Mouse (Mus musculus): Measurements from ENCODE around the gene Spdye4a.

The Spdye4a gene

GRCm38 (mm10) chr5:143226790-143227189 is at the start of gene Spdye4a:
Gene Spdye4a, minus strand, starts transcription at chr5:143226890.
- CTCF ChIA-PET, result no interaction called here

DNA sequence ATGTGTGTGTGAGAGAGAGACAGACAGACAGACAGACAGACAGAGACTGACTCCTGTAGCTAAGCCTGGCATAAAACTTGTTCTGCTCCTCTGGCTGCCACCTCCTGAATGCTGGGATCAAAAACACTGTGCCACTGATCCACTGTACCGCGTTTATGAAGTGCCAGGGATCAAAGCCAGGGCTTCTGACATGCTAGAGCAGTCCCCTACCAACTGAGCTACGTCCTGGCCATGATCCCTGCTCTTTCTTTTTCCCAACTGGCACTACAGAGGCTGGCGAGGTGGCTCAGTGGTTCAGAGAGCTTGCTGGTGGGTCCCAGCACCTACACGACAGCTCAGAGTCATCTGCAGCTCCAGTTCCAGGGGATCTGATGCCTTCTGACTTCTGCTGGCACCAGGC is 49.1 kb upstream of the Spdye4a start:
- CTCF ChIA-PET, result no interaction called here

DNA sequence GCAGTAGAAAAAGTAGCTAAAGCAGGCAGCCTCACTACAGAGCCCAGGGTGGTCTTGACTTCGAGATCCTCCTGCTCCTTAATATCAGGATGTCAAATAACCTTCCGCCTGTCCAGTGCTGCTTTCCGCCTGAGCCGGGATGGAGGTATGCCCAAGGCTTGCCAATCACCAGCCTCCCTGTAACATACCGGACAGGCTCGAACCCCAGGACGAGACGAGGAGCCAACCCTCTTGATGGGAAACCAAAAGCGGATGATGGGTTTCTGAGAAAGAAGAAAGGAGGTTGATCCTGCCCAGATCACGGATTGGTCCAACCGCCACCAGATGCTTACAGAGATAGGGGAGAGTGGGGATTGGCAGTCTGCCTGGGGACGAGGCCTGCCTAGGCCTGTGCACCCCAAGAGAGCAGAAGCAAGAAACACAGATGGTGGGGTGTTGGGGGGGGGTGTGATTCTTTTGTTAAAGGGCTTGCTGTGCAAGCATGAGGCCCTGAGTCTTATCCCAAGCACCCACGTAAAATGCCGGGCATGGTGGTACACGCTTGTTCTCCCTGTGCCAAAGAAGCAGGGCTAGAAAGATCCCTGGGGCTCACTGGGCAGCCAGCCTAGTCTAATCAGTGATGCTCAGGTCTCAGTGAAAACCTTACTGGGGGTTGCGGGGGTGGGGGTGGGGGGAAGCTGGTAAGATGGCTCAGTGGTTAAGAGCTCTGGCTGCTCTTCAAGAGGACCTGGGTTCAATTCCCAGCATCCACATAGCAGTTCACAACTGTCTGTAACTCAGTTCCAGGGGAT is 46.0 kb upstream of the Spdye4a start:
- CTCF ChIA-PET, result no interaction called here

DNA sequence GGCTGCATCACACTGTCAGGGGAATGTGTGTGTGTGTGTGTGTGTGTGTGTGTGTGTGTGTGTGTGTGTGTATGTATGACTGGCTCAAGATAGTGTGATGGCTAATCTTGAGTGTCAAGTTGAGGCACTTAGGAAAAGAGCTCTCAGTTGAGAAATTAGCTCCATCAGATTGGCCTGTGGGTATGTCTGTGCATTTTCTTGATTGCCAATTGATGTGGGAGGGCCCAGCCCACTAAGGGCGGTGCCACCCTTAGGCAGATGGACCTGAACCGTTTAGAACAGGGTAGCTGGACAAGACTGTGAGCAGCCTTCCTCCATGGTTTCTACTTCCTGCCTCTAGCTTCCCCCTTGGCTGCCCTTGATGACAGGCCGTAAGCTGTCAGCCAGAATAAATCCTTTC is 45.4 kb upstream of the Spdye4a start:
- CTCF ChIA-PET, result no interaction called here

- CTCF ChIA-PET, result no interaction called here
These were observed 45.0 kb upstream of the Spdye4a start for GRCm38 (mm10) chr5:143271642-143272041.

DNA sequence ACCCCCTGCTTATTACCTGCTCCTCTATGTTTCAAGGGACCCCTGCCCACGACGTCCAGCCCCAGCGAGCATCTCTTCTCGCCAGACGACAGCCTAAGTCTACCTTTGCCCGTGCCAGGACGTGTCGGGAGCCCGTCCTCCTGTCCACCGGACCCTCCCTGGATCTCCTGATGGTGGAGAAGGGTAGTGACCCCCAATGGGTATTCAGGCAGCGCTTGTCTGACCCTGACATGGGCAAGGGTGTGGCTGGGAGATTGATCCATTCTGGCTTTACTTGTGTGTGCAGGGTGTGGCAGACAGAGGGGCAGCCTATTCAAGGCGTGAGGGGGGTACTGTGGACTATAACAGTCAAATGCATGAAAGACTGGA is 43.4 kb upstream of the Spdye4a start:
- CTCF ChIA-PET, result no interaction called here

- CTCF ChIA-PET, result no interaction called here
These were observed 42.9 kb upstream of the Spdye4a start, which contains the start of gene Zfp316 for GRCm38 (mm10) chr5:143269363-143270150. Gene Zfp316, minus strand, starts transcription at chr5:143270022.

GRCm38 (mm10) chr5:143268985-143269362 is 42.3 kb upstream of the Spdye4a start:
- CTCF ChIA-PET, result no interaction called here

DNA sequence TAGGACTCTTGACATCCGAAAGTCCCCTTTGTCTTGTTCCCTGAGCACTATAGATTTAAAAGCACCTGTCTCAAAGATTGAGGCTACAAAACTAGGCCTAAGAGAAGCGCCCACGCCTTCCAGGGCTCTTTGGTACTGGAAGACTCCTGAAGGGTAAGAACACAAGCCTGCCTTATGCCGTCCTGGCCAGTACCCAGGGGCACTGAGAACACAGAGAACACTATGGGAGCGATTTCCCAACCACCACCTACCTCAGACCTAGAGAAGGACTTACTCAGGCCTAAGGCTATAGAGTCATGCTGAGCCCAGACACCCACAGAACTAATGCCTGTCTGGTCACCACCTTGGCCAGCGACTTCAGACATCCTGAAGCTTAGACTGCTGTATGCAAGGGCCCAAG is 40.1 kb upstream of the Spdye4a start:
- CTCF ChIA-PET, result interaction anchor here (0.6 kb wide), 1 partner anchor 386 kb away, joined by 7 read pairs; no protein-coding TSS in a partner anchor

GRCm38 (mm10) chr5:143265409-143265808 is 38.7 kb upstream of the Spdye4a start:
- CTCF ChIA-PET, result no interaction called here

GRCm38 (mm10) chr5:143264689-143265088 is 38.0 kb upstream of the Spdye4a start:
- CTCF ChIA-PET, result no interaction called here

- CTCF ChIA-PET, result no interaction called here
These were observed 34.9 kb upstream of the Spdye4a start for GRCm38 (mm10) chr5:143261636-143262035.

GRCm38 (mm10) chr5:143255802-143256201 is 29.1 kb upstream of the Spdye4a start:
- CTCF ChIA-PET, result no interaction called here

- CTCF ChIA-PET, result no interaction called here
These were observed 28.4 kb upstream of the Spdye4a start for GRCm38 (mm10) chr5:143255131-143255519.

GRCm38 (mm10) chr5:143254487-143255130 is 27.9 kb upstream of the Spdye4a start:
- CTCF ChIA-PET, result no interaction called here

DNA sequence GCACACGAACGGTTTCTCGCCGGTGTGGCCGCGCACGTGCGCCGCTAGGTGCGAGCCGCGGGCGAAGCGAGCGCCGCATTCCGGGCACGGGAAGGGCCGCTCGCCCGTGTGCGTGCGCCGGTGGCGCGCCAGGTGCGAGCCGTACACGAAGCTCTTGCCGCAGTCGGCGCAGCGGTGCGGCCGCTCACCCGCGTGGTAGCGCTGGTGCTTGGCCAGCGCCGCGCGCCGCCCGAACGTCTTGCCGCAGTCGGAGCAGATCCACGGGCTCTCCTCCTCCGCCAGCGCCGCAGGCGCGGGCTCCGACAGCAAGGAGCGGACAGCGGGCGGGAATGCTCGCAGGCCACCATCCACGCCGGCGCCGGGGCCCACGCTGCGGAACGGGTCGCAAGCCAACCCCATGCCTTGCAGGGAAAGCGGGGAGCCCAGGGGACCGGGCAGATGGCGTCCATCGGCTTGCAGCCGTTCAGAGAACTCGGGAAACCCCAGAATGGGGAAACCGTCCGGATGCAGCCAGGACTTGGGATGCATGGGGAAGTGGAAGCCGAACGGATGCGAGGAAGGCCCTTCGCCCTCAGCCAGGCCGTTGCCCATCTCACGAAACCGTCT is 27.3 kb upstream of the Spdye4a start:
- CTCF ChIA-PET, result no interaction called here

DNA sequence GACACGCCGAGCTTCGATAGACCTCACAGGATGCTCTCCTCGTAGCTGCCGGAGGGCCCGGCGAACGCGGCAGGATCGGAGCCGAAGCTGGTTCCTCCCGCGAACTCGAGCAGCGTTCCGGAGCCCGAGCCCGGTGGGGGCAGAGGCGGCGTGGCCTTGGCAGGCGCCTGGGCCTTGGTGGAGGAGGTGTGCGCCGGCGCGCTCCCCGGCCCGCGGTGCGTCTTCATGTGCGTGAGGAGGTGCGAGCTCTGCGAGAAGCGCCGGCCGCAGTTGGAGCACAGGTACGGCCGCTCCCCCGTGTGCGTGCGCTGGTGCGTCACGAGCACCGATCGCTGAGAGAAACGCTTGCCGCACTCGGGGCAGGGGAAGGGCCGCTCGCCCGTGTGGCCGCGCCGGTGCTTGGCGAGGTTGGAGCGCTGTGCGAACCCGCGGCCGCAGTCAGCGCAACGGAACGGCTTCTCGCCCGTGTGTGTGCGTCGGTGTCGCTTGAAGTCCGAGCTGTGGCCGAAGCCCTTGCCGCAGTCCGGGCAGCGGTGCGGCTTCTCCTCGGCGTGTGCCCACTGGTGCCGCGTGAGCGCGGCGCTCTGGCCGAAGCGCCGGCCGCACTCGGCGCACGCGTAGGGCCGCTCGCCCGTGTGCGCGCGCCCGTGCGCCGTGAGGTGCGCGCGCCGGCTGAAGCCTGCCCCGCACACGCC is 26.6 kb upstream of the Spdye4a start:
- CTCF ChIA-PET, result no interaction called here

DNA sequence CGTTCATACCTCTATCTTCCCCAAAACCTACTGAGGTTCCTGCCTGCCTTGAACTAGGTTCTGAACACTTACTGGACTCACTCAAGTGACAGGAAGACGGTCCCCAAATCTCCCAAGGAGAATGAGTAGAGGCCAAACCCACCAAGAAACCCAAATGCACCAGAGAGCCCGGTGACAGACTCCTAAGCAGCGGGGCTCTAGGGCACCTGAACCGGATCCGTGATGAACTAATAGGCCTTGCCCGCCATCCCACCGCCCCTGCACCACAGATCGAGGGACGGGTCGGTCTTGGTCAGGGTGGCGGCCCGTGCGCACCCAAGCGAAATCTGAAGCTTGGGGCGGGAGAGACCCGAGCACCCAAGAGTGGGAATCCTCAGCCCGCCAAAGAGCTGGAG is 26.1 kb upstream of the Spdye4a start:
- CTCF ChIA-PET, result no interaction called here

- CTCF ChIA-PET, result interaction anchor here (0.5 kb wide), 1 partner anchor 56 kb away, joined by 3 read pairs; no protein-coding TSS in a partner anchor
These were observed 25.3 kb upstream of the Spdye4a start for GRCm38 (mm10) chr5:143252039-143252438.

DNA sequence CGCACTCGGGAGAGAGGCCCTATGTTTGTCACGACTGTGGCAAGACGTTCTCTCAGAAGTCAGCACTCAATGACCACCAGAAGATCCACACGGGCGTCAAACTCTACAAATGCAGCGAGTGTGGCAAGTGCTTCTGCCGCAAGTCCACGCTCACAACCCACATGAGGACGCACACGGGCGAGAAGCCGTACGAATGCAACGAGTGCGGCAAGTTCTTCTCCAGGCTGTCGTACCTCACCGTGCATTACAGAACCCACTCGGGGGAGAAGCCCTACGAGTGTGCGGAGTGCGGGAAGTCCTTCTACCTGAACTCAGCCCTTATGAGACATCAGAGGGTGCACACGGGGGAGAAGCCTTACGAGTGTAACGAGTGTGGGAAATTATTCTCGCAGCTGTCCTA is 18.2 kb upstream of the Spdye4a start:
- CTCF ChIA-PET, result no interaction called here

- CTCF ChIA-PET, result no interaction called here
These were observed 9.3 kb upstream of the Spdye4a start for GRCm38 (mm10) chr5:143236036-143236435.
